Mouse (Mus musculus) kidney, adult 11 months (tissue): ENCODE measurements around the gene Cela1.

Source experiments
- DNase-seq: peaks from one replicate; pipeline ENCODE4 v3.0.0; 2022

The Cela1 gene

DNA sequence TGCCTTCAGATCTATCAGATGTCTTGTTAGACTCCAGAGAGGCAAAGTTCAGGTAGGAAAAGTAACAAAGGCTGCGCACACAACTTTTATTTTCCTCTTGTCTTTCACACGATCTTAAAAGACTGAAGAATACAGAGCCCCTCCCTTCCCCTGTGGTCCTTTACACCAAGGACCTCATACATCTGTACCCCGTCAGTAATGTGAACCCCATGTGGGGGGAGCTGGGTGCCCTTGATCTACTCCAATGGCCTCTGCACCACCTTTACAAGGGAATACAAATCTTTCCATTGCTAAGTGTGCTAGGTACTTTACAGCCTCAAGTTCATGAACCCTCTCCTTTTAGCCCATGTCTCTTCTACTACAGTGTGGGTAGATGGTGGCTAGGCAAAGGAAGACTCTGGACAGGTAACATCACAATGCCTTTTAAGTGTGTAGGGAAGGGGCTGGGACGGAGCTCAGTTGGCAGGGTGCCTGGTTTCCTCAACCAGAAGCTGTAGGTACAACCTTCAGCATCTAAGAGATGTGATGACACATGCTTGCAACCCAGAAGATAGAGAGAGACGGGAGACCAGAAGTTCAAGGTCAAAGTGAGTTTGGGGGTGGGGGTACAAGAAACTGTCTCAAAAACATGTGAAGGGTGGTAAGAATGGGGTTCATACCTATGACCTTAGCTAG is 19.7 kb downstream of the Cela1 start:
- DNase-seq: no peak

DNA sequence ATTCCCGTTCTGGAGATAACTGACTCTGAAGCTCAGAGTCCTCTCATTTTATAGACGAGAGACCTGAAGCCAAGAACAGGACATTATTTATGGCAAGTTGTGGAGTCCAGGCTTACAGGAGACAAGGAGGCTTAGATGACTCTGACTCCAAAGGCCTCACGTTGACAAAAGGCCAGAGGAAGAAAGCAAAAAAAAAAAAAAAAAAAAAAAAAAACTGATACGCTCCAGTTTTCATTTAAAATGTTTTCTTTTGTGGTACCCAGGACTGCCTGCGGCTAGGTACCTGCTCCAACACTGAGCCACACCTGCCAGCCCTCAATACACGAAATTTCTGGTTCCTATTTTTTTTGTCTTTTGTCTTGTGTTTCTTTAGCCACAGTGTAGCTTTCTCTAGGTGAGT is 20.3 kb downstream of the Cela1 start:
- DNase-seq: no peak

DNA sequence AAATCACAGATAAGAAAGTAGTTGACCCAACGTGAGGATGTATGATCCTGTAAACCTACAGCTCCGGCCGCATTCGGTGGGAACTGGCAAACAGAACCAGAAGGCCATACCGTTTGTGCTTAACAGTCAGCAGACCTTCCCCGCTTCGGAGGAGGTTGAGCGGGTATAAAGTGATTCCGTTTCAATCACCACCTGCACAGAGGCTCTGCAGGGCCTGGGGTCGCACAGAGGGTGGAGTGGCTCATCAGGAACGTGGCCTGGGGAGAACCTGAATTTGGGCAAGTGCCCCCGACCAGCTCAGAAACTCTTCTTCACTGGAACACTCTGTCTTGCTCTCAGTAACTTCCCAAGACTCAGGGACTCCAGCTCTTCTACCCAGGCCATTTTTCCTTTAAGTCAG is 20.9 kb downstream of the Cela1 start:
- no peak for DNase-seq

DNA sequence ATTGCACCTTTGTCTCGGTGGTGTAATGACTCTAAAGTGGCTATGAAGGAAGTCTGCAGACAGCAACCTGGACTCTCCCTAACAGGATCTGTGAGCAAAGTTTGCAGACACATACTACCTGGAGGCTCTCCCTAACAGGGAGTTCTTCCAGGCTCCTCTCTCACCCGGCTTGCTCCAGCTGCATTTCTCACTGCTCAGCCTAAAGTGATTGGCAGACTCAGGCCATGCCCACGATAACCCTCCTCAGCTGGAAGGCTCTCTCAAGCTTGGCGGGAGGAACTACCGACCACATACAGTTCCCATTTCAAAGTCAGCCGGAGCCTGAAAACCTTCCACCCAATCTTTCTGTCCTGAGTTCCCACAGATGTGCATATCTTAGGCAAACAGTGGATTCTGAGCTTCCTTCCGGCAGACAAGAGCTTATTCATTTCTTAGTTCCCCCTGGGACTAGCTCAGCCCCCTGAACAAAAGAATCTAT is 21.5 kb downstream of the Cela1 start:
- no peak for DNase-seq

DNA sequence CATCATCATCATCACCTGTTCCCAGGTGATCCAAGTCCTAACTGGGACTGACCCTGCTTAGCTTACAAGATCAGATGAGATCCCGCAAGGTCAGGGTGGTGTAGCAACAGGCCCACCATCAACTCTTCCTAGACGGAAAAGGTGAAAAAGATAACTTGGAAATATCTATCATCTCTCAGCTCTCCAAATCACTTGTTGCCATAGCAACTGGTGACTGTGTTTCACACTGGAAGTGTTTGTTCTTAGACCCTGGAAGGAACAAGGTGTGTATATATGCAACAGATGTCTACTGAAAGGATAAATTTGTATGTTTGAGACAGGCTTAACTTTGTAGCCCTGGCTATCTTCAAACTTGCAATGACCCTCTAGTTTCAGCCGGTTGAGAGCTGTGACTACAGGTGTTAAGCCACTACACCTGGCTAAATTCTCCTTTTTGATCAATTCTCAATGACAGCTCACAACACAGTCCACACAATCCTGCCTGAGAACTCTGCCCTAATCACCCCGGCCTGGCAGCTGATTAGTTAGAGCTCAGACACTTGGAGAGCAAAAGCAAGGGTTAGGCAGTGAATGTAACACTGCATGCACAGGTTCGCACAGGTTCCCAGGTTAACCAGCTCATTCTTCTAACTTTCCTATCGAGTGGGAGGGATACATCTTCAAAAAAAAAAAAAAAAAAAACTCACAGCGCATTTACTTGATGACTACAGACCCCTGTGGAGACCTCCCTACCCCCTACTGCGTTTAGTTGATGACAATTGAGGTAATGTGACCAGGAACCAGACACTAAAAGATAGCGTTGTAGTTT is 22.1 kb downstream of the Cela1 start:
- DNase-seq: no peak

DNA sequence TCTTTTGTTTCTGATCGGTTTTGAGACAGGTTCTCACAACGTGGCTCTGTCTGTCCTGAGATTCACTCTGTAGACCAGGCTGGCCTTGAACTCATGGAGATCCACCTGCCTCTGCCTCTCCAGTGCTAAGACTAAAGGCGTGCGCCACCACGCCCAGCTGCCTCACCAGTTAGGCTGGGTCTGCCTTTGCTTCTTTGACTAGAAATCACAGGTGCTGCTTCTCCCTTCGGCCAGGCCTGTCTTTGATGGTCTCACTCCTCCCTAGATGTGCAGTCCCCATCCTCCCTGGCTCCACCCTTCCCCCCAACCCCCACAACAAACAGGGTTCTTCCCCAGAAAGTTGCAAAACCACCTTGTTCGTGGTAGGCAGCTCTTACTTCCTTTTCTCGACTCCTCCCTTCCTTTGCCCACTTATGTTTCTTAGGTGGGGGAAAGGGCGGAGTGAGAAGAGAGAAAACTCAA is 22.9 kb downstream of the Cela1 start:
- no peak for DNase-seq

DNA sequence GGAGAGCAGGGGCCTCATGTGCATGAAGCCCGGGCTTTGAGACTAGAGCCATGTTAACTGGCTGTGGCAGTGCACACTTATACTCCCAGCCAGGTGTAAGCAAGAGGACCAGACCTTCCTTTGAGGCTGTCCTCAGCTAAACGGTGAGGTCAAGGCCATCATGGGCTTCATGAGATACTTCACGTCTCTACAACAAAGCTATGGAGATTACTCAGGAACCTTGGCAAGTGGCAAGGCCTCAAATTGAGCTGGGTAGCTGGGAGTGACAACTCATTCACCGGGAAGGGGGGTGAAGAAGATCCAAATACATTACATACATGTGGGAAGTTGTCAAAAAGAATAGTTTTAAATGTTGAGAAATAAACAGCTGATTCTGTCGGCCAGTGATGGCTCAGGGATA is 26.9 kb downstream of the Cela1 start:
- DNase-seq: no peak

DNA sequence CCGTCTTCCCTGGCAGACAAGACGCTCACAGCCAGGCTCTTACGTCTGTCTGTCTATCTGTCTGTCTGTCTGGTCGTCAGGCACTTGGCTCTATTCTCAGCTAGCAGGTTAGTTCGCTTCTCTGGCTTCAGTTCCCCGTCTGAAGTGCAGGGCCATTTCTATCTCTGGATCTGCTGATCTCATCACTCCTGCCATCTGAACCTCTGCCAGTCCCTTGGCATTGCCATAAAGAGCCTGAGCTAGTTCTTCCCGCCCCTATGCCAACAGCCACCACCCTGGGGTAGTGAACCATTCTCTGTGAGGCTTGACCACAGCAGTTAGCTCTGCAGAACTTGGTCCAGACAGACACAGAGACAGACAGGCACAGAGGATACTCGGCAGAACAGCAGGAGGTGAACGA is 27.4 kb downstream of the Cela1 start:
- peak; percentile 75 for DNase-seq

DNA sequence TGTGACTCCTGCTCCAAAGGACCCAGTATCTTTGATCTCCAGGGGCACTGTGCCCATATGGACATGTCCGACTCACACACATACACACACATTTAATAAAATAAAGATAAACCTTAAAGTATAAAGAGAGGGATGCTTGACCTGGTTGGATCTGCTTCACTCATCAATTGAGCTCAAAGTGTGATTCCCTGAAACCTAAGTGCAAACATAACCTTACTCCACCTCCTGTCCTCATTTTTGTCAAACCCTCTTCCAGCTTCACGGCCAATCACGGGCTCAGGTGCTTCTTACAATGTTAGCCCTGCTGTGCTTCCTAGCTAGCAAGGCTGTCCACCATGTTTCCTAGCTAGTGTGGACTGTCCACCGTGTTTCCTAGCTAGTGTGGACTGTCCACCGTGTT is 32.5 kb downstream of the Cela1 start:
- no peak for DNase-seq

DNA sequence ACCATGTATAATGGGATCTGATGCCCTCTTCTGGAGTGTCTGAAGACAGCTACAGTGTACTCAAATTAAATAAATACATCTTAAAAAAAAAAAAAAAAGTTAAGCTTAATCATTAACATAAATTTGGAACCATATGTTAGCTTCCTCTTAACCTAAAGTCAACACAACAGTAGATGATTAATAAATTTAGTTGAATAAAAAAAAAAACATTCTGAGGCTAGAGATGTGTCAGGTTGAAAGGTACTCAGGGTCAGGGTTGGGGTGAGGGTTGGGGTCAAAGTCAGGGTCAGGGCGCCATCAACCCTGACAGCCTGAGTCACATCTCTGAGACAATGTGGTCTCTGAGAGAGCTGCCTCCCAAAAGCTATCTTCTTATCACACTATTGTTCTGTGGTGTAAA is 33.5 kb downstream of the Cela1 start:
- no peak for DNase-seq

DNA sequence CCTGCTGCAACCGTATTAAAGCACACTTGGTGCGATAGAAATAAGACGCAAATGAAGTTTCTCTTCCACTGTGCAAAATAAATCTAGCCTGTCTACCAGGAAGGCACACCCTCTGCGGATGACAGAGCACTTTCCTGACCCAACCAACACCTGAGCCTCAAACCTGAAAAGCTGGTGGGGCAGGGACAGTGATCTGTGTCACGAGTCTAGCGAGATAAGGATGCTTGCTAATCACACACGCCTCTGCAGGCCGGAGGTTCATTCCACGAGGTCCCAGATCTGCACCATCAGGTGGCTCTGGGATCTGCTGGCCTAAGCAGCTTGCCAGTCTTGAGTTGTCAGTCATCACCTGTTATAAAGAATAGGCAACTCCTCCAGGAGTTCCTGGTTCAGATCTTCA is 36.1 kb downstream of the Cela1 start:
- DNase-seq: no peak

DNA sequence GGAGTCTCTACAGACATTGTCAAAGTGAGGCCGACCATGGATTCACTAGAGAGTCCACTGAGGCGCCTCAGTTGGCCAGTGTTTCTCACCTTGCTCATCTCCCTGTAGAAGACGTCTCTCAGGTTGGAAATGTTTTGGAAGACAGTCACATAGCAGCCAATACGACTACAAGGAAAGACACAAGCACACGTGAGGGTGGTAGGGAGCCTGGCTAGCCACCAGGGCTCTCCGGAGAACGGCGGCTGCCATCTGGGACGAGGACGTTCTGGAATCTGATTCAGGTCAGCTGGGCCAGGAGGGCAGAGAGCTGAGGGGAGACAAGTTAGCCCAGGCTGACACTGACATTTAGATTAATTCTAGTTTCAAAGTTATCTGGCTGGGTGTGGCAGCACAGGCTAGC is 37.6 kb downstream of the Cela1 start:
- no peak for DNase-seq

DNA sequence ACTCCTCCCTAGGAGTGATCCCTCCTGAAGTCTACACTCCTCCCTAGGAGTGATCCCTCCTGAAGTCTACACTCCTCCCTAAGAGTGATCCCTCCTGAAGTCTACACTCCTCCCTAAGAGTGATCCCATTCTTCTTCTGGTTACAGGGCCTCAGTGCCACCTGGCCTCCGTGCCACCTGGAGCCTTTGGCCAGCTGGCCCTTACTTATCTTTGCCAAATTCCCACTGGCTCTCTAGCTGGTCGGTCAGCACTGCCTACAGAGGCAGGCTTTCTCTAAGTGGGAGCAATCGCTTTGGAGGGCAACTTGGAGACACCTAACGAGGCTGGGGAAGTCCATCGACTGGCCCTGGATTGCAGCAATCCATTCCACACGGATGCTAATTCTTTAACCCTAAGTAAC is 41.6 kb downstream of the Cela1 start:
- no peak for DNase-seq

DNA sequence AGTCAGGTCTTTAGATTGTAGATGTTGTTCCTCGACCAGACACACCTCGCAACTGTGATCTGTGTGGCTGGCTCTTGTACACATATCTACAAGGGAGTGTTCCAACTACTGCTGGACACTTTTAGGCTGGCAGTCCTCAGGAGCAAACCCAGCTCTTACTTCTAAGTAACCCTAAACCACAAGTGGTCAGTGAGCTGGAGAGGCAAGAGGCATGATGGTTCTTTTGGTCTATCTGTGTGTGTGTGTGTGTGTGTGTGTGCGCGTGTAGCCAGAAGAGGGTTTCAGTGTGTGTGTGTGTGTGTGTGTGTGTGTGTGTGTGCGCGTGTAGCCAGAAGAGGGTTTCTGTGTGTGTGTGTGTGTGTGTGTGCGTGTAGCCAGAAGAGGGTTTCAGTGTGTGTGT is 45.3 kb downstream of the Cela1 start:
- no peak for DNase-seq

DNA sequence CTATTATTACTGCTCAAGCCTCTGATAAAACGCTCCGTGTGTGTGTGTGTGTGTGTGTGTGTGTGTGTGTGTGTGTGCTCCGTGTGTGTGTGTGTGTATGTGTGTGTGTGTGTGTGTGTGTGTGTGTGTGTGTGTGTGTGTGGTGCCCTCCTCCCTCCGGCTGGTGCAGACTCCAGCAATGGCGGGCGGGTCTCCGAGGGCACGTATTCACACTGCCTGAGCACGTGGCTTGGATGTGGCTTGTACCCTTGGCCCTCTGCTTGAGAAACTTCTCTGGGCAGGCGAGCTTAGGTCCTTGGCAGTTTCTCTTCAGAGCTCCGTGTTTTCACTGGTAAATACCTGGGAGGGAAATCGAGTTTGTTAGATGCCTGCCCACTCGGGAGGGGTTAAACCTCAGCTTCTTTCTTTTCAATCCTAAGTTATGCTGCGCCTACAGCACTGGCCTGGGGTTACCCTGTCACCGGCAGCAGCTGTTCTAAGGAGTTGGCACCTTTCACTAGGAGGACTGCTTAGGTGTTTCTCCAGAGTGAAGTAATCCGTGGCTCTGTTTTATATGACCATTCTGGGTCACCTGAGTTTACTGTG is 46.4 kb downstream of the Cela1 start:
- DNase-seq: no peak

DNA sequence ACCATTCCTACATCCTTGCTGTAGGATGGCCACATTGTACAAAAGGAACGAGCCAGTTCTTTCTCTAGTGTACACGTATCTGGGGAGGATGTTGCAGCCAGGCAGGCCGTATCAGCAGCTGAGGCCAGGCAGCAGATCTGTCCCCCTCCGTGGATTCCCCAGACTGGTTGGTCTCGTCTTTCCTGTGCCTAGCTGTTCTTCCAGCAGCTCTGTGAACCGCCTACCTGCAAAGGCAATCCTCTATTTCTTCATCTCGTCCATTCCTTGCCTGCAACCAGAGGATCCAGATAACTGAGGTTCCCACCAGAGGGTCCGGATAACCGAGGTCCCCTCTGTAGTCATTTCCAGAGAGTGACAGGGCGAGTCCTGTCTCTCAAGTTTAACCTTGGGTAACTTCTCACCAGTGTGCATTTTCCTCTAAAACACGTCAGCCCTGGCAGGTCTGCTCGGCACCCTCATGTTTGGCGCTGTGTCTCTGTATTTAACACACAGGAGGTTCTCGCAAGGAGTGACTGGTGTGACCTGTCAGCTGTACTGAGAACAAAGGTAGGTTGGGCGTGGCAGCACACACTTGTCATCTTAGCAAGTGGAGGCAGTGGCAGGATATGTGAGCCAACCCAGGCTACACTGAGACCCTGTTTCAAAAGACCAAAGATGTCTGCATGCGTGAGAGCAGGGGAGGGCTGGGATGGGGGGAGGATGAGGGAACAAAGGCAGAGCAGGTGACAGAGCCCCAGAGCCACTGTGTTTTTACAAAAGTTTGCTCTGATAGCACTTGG is 47.6 kb downstream of the Cela1 start:
- no peak for DNase-seq

DNA sequence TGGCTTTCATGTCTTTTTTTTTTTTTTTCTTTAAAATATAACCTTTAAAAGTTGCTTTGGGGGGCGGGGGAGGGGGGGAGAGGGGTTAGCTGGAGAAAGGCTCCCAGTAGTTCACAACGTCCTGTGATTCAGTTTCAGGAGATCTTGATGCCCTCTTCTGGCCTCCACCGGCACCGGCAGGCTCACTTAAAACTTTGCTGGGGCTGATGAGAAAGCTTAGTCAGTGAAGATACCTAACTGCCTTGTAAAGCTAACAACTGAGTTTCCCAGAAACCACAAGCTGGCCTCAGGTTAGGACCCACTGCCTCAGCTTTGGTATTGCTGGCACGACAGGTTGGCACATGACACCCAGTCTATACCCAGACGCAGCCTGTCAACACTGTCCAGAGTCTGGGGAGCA is 50.1 kb downstream of the Cela1 start:
- peak; percentile 68 for DNase-seq

DNA sequence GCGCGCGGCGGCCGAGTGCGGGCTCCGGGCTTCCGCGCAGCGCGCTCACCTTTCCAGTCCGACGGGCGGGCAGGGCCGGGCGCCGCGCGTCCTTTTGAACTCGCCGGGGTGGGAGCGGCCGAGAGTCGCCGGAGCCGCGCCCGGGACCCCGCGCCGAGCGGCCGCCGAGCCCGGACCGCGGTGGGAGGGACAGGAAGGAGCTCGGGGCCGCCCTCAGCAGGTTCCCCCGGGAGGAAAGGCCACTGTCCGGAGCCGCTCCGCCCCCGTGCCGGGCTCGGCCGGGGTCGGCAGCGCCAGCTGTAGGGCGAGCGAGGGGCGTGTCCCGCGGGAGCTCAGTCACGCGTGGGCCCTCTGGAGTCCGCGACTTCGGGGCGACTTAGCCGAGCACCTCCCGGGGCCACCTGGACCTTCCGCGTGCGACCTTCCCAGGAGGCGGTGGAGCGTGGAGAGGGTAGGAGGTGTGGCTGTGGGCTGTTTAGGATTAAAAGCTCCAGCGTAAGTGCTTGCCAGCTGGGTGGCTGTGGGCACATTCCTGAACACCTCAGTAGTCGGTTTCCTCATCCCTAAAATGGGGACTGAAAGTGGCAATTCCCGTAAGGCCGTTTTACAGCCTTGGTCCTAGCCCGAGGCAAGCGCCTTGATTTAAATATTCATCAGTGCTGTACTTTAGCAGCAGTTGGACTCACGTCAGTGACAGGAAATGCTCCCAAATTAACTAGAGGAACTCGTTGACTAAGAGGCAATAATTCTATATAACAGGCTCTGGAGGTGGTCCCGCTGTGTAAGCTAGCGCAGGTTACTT is 50.8 kb downstream of the Cela1 start, which contains the start of gene Smagp:
Gene Smagp, minus strand, starts transcription at position 241 of the 802 bp plus-strand sequence.
- peak; percentile 92 for DNase-seq

DNA sequence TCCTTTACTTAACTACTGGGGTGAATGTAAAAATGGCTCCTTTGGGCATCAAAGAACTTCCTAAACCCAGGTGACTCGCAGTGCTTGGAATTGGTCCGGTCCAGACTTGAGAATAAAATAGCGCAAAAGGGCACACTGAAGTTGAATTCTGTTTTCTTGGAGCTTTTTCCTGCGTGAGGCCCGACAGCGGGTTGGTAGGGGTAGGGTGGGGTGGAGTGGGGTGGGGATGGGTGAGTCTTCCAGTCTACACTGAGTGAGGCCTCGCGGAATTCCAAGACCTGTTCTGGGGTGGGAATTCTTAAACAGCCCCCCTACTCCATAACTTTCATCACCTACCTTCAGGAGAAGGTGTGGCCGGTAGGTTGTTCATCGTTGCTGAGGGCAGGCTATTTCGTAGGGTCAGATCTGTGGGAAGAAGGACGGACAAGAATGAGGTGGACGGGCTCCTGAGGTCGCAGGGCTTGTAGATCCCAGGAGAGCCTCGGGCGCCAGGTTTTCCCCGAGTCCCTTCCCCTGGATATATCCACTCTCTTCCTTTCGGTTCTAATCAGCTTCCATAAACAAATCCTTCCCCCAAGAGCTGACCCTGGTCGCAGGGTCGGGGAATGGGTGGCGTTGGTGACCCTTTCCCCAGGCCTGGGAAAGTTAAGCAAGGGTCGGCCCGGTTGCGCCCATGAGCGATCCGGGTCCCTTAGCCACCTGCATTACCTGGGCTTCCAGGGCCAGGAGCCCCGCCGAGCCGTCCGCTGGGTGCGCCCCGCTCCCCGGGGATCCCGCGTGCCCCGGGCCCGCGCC is 51.7 kb downstream of the Cela1 start:
- no peak for DNase-seq

DNA sequence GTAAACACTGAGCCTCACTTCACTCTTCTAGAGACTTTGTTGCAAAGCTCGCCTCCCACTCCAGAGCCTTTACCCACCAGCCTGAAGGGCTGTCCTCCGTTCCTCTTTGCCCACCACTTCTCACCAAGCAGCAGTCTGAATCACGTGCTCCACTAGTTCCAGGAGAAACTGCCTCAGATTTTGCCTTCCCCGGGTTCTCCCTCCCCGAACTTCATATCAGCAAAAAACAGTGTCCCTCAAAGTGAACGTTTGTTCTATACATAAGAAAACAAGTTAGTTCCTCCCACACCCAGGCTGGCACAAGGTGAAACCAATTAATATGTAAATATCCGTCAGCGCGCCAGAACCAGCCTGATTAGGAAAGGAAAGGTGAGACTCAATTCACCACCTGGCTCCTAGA is 52.5 kb downstream of the Cela1 start:
- DNase-seq: no peak

DNA sequence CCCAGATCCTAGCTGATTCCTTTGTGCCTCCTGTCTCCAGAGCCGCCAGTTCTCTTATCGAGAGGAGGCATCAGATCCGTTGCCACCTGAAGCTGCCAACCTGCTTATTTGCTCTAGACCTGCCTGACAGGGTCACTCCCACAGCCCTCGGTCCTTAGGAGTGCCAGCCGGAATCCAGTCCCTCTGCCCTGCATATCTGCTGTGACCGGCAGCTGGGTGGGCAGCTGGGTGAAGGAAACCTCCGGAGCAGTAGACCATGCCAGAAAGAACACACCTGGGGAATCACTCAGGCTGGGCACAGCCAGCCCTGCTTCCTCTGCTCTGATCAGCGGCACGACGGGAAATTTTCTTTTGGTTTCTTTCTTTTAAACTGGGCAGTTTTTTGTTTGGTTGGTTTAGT is 54.4 kb downstream of the Cela1 start:
- no peak for DNase-seq
